Mouse (Mus musculus) testis, adult 2 months (tissue): Measurements from ENCODE around the gene C1qtnf7.

Source experiments
- CTCF ChIP-seq: fragments of 200-500 bp; IDR thresholded peaks from 2 replicates; pipeline ENCODE4 v1.5.1; 2012; ENCODE audit warnings: low read depth, mild to moderate bottlenecking, inconsistent platforms, low read length, moderate library complexity; ENCODE audit not compliant: control insufficient read depth, insufficient read depth, insufficient replicate concordance
- POLR2A ChIP-seq: fragments of 200-500 bp; IDR thresholded peaks from 2 replicates; pipeline ENCODE4 v1.6.1; 2012; ENCODE audit warnings: low read depth, mild to moderate bottlenecking, inconsistent platforms, low read length, moderate library complexity; ENCODE audit not compliant: control insufficient read depth

- no peak for TF ChIP-seq CTCF
- no peak for TF ChIP-seq POLR2A
Measured at GRCm38 (mm10) chr5:43542246-43542845, 27.0 kb downstream of the C1qtnf7 start.
